Comparison of ENCODE assay signal across 12 mouse cellular contexts in genomic region chr11:6497311-6497948, GRCm38 (mm10). TPM values are rescaled to one million over a fixed set of nuclear protein-coding genes. Genes with fewer than 3 reads are reported as not detected.
A peak's percentile ranks its signal among the peaks of the same experiment; 100 is the strongest.
DNase-seq lines count a peak whose midpoint lies in the region; ATAC-seq lines count a peak whose summit lies in the region.
"Had no signal": no experiment of that assay in that cellular context is flagged by ENCODE, and none has a peak within 500 bp of the region (broad histone marks: within the 10 kb centered on the region; RNA-seq: fewer than 3 reads in every experiment).

No protein-coding gene starts in this region.

- H3K27ac ChIP-seq in kidney, embryonic 16.5 days (ENCODE audit: low read length) = no peak overlapping the region
- no peak overlapping the region for H3K27ac ChIP-seq in limb, embryonic 10.5 days
- H3K27ac ChIP-seq: forebrain, embryonic 10.5 days; heart, embryonic 10.5 days; hindbrain, embryonic 14.5 days; lung, embryonic 15.5 days had no signal

- no peak overlapping the region for H3K4me3 ChIP-seq in kidney, embryonic 16.5 days (ENCODE audit: low read length)
- H3K4me3 ChIP-seq in limb, embryonic 10.5 days = no peak overlapping the region
- H3K4me3 ChIP-seq: forebrain, embryonic 10.5 days; heart, embryonic 10.5 days; lung, embryonic 15.5 days had no signal

- no peaks in the 10 kb centered on the region for H3K27me3 ChIP-seq in kidney, embryonic 16.5 days (ENCODE audit: insufficient read depth, low read length)
- H3K27me3 ChIP-seq in limb, embryonic 10.5 days (ENCODE audit: low read depth, poor library complexity, severe bottlenecking) = no peaks in the 10 kb centered on the region
- H3K27me3 ChIP-seq: lung, embryonic 15.5 days had no signal

- 78% methylated on average over 12 of the region's 12 CpGs for WGBS in kidney, embryonic 16.5 days
- WGBS in limb, embryonic 10.5 days = 83% methylated on average over 12 of the region's 12 CpGs

- H3K9ac ChIP-seq in kidney, embryonic 16.5 days (replicated peaks; ENCODE audit: low read length) = no peak overlapping the region
- H3K9ac ChIP-seq: hindbrain, embryonic 14.5 days; lung, embryonic 15.5 days had no signal

- no peaks in the 10 kb centered on the region for H3K9me3 ChIP-seq in kidney, embryonic 16.5 days (ENCODE audit: low read length)
- no peaks in the 10 kb centered on the region for H3K9me3 ChIP-seq in limb, embryonic 10.5 days (replicated peaks)
- H3K9me3 ChIP-seq: heart, embryonic 10.5 days; lung, embryonic 15.5 days had no signal

- DNase-seq in 416B (ENCODE audit: low read depth) = peak; percentile 84
- peak; percentile 63 for DNase-seq in CD4-positive, CD25-positive, alpha-beta regulatory T cell, adult 2 months (ENCODE audit: low read depth, low spot score)
- DNase-seq in cerebellum, adult 8-10 months = peak; percentile 54
- DNase-seq in limb, embryonic 10.5 days (ENCODE audit: low spot score) = no peak
- DNase-seq in embryo, embryonic 11 days = no peak
- DNase-seq: left cerebral cortex, postnatal 4 days had no signal

- H3K4me2 ChIP-seq in kidney, embryonic 16.5 days (replicated peaks; ENCODE audit: low read depth, low read length) = no peak overlapping the region
- H3K4me2 ChIP-seq: hindbrain, embryonic 14.5 days; lung, embryonic 15.5 days had no signal

- no peaks in the 10 kb centered on the region for H3K36me3 ChIP-seq in kidney, embryonic 16.5 days (ENCODE audit: insufficient read depth, low read length)
- no peaks in the 10 kb centered on the region for H3K36me3 ChIP-seq in limb, embryonic 10.5 days
- H3K36me3 ChIP-seq: forebrain, embryonic 10.5 days; heart, embryonic 10.5 days; lung, embryonic 15.5 days had no signal

- peak; percentile 98 for ATAC-seq in megakaryocyte-erythroid progenitor cell, adult 5-6 weeks (replicated peaks; ENCODE audit: low FRiP score, low TSS enrichment, poor library complexity, severe bottlenecking)
- no peak for ATAC-seq in kidney, embryonic 16.5 days (ENCODE audit: low FRiP score, low TSS enrichment)

- H3K4me1 ChIP-seq in kidney, embryonic 16.5 days (ENCODE audit: insufficient read depth, low read length) = no peaks in the 10 kb centered on the region
- H3K4me1 ChIP-seq in limb, embryonic 10.5 days = no peaks in the 10 kb centered on the region
- H3K4me1 ChIP-seq: forebrain, embryonic 10.5 days; heart, embryonic 10.5 days; lung, embryonic 15.5 days had no signal

RNA-seq across cellular contexts. Expression of gene Purb, which starts 21.7 kb away (rescaled TPM):
- 43.7 and 49.9 TPM in 2 replicates for total RNA-seq in megakaryocyte-erythroid progenitor cell, adult 5-6 weeks (2014; fragmentation: Nextera tagmentation)
- 60.5 and 70.9 TPM in 2 replicates for total RNA-seq in megakaryocyte-erythroid progenitor cell, adult 5-6 weeks (2017)
- 24.8 and 30.1 TPM in 2 replicates for polyA plus RNA-seq in kidney, embryonic 16.5 days (2015; fragmentation: Nextera tagmentation; extraction: Ambion mirVana)
- 15.9 and 17.9 TPM in 2 replicates for polyA plus RNA-seq in limb, embryonic 10.5 days (2016; fragmentation: Nextera tagmentation; extraction: Ambion mirVana)

RNA-seq across cellular contexts. Expression of gene Myo1g, which starts 23.3 kb away (rescaled TPM):
- total RNA-seq in megakaryocyte-erythroid progenitor cell, adult 5-6 weeks (2014; fragmentation: Nextera tagmentation) = 7.3 and 16.1 TPM in 2 replicates
- 5.4 and 8.6 TPM in 2 replicates for total RNA-seq in megakaryocyte-erythroid progenitor cell, adult 5-6 weeks (2017)
- 1.0 and 1.2 TPM in 2 replicates for polyA plus RNA-seq in kidney, embryonic 16.5 days (2015; fragmentation: Nextera tagmentation; extraction: Ambion mirVana)
- polyA plus RNA-seq in limb, embryonic 10.5 days (2016; fragmentation: Nextera tagmentation; extraction: Ambion mirVana) = 0.80 and 0.86 TPM in 2 replicates

RNA-seq across cellular contexts. Expression of gene Ccm2, which starts 49.3 kb away (rescaled TPM):
- 45.8 and 55.6 TPM in 2 replicates for total RNA-seq in megakaryocyte-erythroid progenitor cell, adult 5-6 weeks (2014; fragmentation: Nextera tagmentation)
- 26.8 and 32.7 TPM in 2 replicates for total RNA-seq in megakaryocyte-erythroid progenitor cell, adult 5-6 weeks (2017)
- polyA plus RNA-seq in kidney, embryonic 16.5 days (2015; fragmentation: Nextera tagmentation; extraction: Ambion mirVana) = 90.5 and 93.3 TPM in 2 replicates
- polyA plus RNA-seq in limb, embryonic 10.5 days (2016; fragmentation: Nextera tagmentation; extraction: Ambion mirVana) = 125 and 132 TPM in 2 replicates

RNA-seq across cellular contexts. Expression of gene H2afv, which starts 53.2 kb away (rescaled TPM):
- total RNA-seq in megakaryocyte-erythroid progenitor cell, adult 5-6 weeks (2014; fragmentation: Nextera tagmentation) = 144 and 178 TPM in 2 replicates
- total RNA-seq in megakaryocyte-erythroid progenitor cell, adult 5-6 weeks (2017) = 85.9 and 103 TPM in 2 replicates
- polyA plus RNA-seq in kidney, embryonic 16.5 days (2015; fragmentation: Nextera tagmentation; extraction: Ambion mirVana) = 560 and 596 TPM in 2 replicates
- polyA plus RNA-seq in limb, embryonic 10.5 days (2016; fragmentation: Nextera tagmentation; extraction: Ambion mirVana) = 583 and 781 TPM in 2 replicates

Comparison
In these comparisons a context has a peak if more than half of its experiments do, and no peak if none do; other contexts are left out.
1. DNase-seq: peak in 416B (single experiment), CD4-positive, CD25-positive, alpha-beta regulatory T cell, adult 2 months (single experiment) and cerebellum, adult 8-10 months (single experiment); none in limb, embryonic 10.5 days (single experiment) and embryo, embryonic 11 days (single experiment).